Comparison of ENCODE assay signal across 11 mouse cellular contexts in the genomic region with DNA sequence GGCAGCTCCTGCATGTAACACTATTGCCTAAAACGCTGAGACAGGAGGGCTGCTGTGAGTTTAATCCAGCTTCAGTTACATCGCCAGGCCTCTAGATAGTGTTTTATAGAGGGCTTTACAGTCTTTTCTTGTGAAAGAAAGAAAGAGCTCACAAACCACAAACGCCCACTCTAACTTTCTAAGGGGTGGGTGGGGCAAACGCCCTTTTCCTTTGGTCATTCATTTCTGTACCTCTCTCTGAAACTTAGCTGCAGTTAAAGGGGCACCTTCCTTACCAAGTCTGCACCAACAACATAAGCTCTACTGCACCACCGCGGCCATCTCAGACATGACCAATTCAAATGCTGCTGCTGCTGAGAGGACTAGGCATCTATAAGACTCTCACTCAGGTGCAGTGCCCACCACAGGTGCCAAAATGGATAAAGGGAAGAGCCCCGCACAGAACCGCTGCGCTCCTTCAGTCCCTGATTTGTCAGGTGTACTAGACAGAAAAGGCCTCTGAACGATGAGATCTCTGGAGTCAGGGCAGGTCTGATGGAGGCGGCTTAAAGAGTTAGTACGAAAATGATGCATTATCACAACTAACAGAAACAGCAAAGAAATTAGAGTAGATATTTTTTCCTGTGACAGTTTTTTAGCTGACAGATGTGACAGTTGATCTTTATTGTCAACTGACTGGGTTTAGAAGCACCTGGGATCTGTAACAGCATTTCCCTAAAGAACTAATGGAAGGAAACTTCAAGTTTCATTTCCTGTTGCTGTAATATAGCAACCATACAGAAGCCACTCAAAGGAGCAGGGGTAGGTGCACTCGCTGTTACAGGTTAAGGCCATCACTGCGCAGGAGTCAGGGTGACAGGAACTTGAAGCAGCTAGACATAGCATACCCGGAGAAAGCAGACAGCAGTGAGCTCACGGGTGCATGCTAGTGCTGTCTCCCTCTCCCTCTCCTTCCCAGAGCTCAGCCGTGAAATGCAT. TPM values are rescaled to one million over a fixed set of nuclear protein-coding genes. Genes with fewer than 3 reads are reported as not detected.
DNase-seq lines count a peak whose midpoint lies in the region; ATAC-seq lines count a peak whose summit lies in the region.
"Had no signal": no experiment of that assay in that cellular context is flagged by ENCODE, and none has a peak within 500 bp of the region (broad histone marks: within the 10 kb centered on the region; RNA-seq: fewer than 3 reads in every experiment).

No protein-coding gene starts in this region.

- ATAC-seq in common myeloid progenitor, adult 5-6 weeks (replicated peaks; ENCODE audit: low read depth, poor library complexity, severe bottlenecking), result peak; percentile 49
- ATAC-seq in monocyte, adult 5-6 weeks (replicated peaks; ENCODE audit: insufficient number of reproducible peaks, low FRiP score, low TSS enrichment, poor library complexity, severe bottlenecking), result 0 out of 2 replicates have a peak, but pooled peaks have one; percentile 31
- ATAC-seq: midbrain, embryonic 16.5 days; Patski had no signal

- peak; percentile 22 for DNase-seq in spleen, adult 12 weeks (ENCODE audit: low spot score)
- DNase-seq in spleen, postnatal 14 days (ENCODE audit: low spot score in 2 of 2), result no peak
- peak; percentile 62 for DNase-seq in thymus, postnatal 4 days
- DNase-seq in embryo, embryonic 10.5 days (ENCODE audit: low spot score), result no peak
- DNase-seq in right cerebral cortex, postnatal 14 days, result no peak
- DNase-seq: adrenal gland, postnatal 36 days; cerebellum, adult 9-11 months had no signal

RNA-seq across cellular contexts. Expression of gene Ap1ar, which starts 13.1 kb away (rescaled TPM):
- total RNA-seq in common myeloid progenitor, adult 5-6 weeks (2017), result 70.9 and 81.0 TPM in 2 replicates
- total RNA-seq in monocyte, adult 5-6 weeks (2017), result 41.8 to 59.6 TPM (median 48.1 TPM) in 3 replicates

RNA-seq across cellular contexts. Expression of gene Tifa, which starts 34.6 kb away (rescaled TPM):
- total RNA-seq in common myeloid progenitor, adult 5-6 weeks (2017), result 34.5 and 46.9 TPM in 2 replicates
- total RNA-seq in monocyte, adult 5-6 weeks (2017), result 45.9 to 101 TPM (median 98.0 TPM) in 3 replicates

RNA-seq across cellular contexts. Expression of gene Alpk1, which starts 43.8 kb away (rescaled TPM):
- total RNA-seq in common myeloid progenitor, adult 5-6 weeks (2017), result 8.1 and 10.4 TPM in 2 replicates
- total RNA-seq in monocyte, adult 5-6 weeks (2017), result 26.1 to 44.3 TPM (median 26.9 TPM) in 3 replicates

Comparison
In these comparisons a context has a peak if more than half of its experiments do, and no peak if none do; other contexts are left out.
1. DNase-seq: peak in spleen, adult 12 weeks (single experiment) and thymus, postnatal 4 days (single experiment); none in spleen, postnatal 14 days (0 of 2), embryo, embryonic 10.5 days (single experiment) and right cerebral cortex, postnatal 14 days (single experiment).